Mouse (Mus musculus) MEL (cell line): ENCODE results near the gene Senp3. TPM values are rescaled to one million over a fixed set of nuclear protein-coding genes. Genes with fewer than 3 reads are reported as not detected.

Source experiments
- DNase-seq: peaks from one replicate; pipeline ENCODE4 v3.0.0; 2011; ENCODE audit warnings: low read depth, low spot score
- H3K27ac ChIP-seq: 2 replicates; pipeline ENCODE4 v1.5.1; 2012; ENCODE audit warnings: low read depth, mild to moderate bottlenecking, control low read depth, low read length, moderate library complexity; ENCODE audit not compliant: control insufficient read depth
- H3K27me3 ChIP-seq, 2 experiments: fragments of 150-350 bp in 1 of 2; sonication (generic) in 1 of 2; 2 replicates each; pipeline ENCODE4 v1.6.1; 2012; ENCODE audit warnings: low read length in 2 of 2, mild to moderate bottlenecking in 2 of 2, improper control_type of control experiment in 1 of 2, moderate library complexity in 1 of 2; ENCODE audit not compliant: insufficient read depth in 2 of 2, control insufficient read depth in 1 of 2
- H3K36me3 ChIP-seq, 2 experiments: 2 replicates each; pipeline ENCODE4 v1.6.1; 2012 to 2014; ENCODE audit warnings: low read length in 2 of 2, improper control_type of control experiment in 1 of 2, inconsistent platforms in 1 of 2, mild to moderate bottlenecking in 1 of 2; ENCODE audit not compliant: insufficient read depth in 2 of 2, control insufficient read depth in 1 of 2
- H3K4me1 ChIP-seq, 2 experiments: fragments of 150-350 bp in 1 of 2; sonication (generic) in 1 of 2; 2 replicates each; pipeline ENCODE4 v1.6.1; 2012; ENCODE audit warnings: low read length in 2 of 2, improper control_type of control experiment in 1 of 2, mild to moderate bottlenecking in 1 of 2; ENCODE audit not compliant: insufficient read depth in 2 of 2, control insufficient read depth in 1 of 2
- H3K4me3 ChIP-seq, 2 experiments: fragments of 150-350 bp in 1 of 2; sonication (generic) in 1 of 2; 2 replicates each; pipeline ENCODE4 v1.5.1; 2012; ENCODE audit warnings: low read depth in 2 of 2, low read length in 2 of 2, mild to moderate bottlenecking in 2 of 2, moderate library complexity in 2 of 2, control low read depth in 1 of 2, improper control_type of control experiment in 1 of 2; ENCODE audit not compliant: control insufficient read depth in 1 of 2, insufficient read depth in 1 of 2
- H3K79me2 ChIP-seq: 2 replicates; pipeline ENCODE4 v1.6.1; 2012; ENCODE audit warnings: mild to moderate bottlenecking, low read length, moderate library complexity; ENCODE audit not compliant: control insufficient read depth, poor library complexity, insufficient read depth
- H3K9ac ChIP-seq: 2 replicates; pipeline ENCODE4 v1.6.1; 2012; ENCODE audit warnings: low read depth, mild to moderate bottlenecking, control low read depth, low read length, moderate library complexity; ENCODE audit not compliant: control insufficient read depth, poor library complexity, severe bottlenecking
- H3K9me3 ChIP-seq: fragments of 150-350 bp; sonication (generic); replicated peaks from 2 replicates; pipeline ENCODE4 v1.6.1; 2012; ENCODE audit warnings: mild to moderate bottlenecking, low read length, improper control_type of control experiment, moderate library complexity; ENCODE audit not compliant: insufficient read depth
- CHD1 ChIP-seq: IDR thresholded peaks from 2 replicates; pipeline ENCODE4 v1.6.1; 2012; ENCODE audit warnings: low read depth, mild to moderate bottlenecking, inconsistent platforms, low read length, improper control_type of control experiment
- CTCF ChIP-seq, 3 experiments: IDR thresholded peaks in 2 of 3; conservative IDR thresholded peaks in 1 of 3; 2 replicates each; pipeline ENCODE4 v1.5.1; 2011 to 2012; ENCODE audit warnings: low read length in 3 of 3, low read depth in 2 of 3, mild to moderate bottlenecking in 2 of 3, improper control_type of control experiment in 1 of 3, inconsistent platforms in 1 of 3, mixed read lengths in 1 of 3, moderate library complexity in 1 of 3; ENCODE audit not compliant: control insufficient read depth in 1 of 3, insufficient read depth in 1 of 3, poor library complexity in 1 of 3, severe bottlenecking in 1 of 3
- ELF1 ChIP-seq: IDR thresholded peaks from 2 replicates; pipeline ENCODE4 v1.6.1; 2014; ENCODE audit warnings: low read depth, mild to moderate bottlenecking, inconsistent platforms, low read length, improper control_type of control experiment, moderate library complexity
- EP300 ChIP-seq, 2 experiments: IDR thresholded peaks; 2 replicates each; pipeline ENCODE4 v1.6.1; 2011; ENCODE audit warnings: improper control_type of control experiment in 2 of 2, low read length in 2 of 2, low read depth in 1 of 2, mild to moderate bottlenecking in 1 of 2
- GABPA ChIP-seq: IDR thresholded peaks from 2 replicates; pipeline ENCODE4 v1.6.1; 2012; ENCODE audit warnings: low read depth, mild to moderate bottlenecking, inconsistent platforms, low read length, improper control_type of control experiment, moderate library complexity
- MAX ChIP-seq: IDR thresholded peaks from 2 replicates; pipeline ENCODE4 v1.6.1; 2011; ENCODE audit warnings: low read length, improper control_type of control experiment
- MAZ ChIP-seq: IDR thresholded peaks from 2 replicates; pipeline ENCODE4 v1.6.1; 2012; ENCODE audit warnings: low read depth, mild to moderate bottlenecking, inconsistent platforms, low read length, improper control_type of control experiment
- MYB ChIP-seq: IDR thresholded peaks from 2 replicates; pipeline ENCODE4 v1.6.1; 2011; ENCODE audit warnings: mild to moderate bottlenecking, low read depth, low read length, improper control_type of control experiment
- MYC ChIP-seq: IDR thresholded peaks from 2 replicates; pipeline ENCODE4 v1.6.1; 2011; ENCODE audit warnings: low read depth, mild to moderate bottlenecking, low read length, improper control_type of control experiment, moderate library complexity
- NRF1 ChIP-seq: IDR thresholded peaks from 2 replicates; pipeline ENCODE4 v1.6.1; 2014; ENCODE audit warnings: low read depth, mild to moderate bottlenecking, inconsistent platforms, low read length, improper control_type of control experiment, moderate library complexity; ENCODE audit not compliant: poor library complexity, insufficient read depth, severe bottlenecking
- POLR2A ChIP-seq, 2 experiments: IDR thresholded peaks; 2 replicates each; pipeline ENCODE4 v1.6.1; 2011 to 2012; ENCODE audit warnings: low read length in 2 of 2, mild to moderate bottlenecking in 2 of 2, control low read depth in 1 of 2, improper control_type of control experiment in 1 of 2, low read depth in 1 of 2, moderate library complexity in 1 of 2; ENCODE audit not compliant: control insufficient read depth in 1 of 2, insufficient read depth in 1 of 2, poor library complexity in 1 of 2
- POLR2AphosphoS5 ChIP-seq: IDR thresholded peaks from 2 replicates; pipeline ENCODE4 v1.6.1; 2012; ENCODE audit warnings: low read depth, borderline replicate concordance, mild to moderate bottlenecking, inconsistent platforms, low read length, moderate library complexity, mixed read lengths
- SIN3A ChIP-seq: IDR thresholded peaks from 2 replicates; pipeline ENCODE4 v1.6.1; 2012; ENCODE audit warnings: low read length, improper control_type of control experiment, inconsistent platforms
- TAL1 ChIP-seq: IDR thresholded peaks from 2 replicates; pipeline ENCODE4 v1.6.1; 2012; ENCODE audit warnings: mild to moderate bottlenecking, inconsistent platforms, low read length, moderate library complexity, mixed read lengths
- TCF12 ChIP-seq: IDR thresholded peaks from 2 replicates; pipeline ENCODE4 v1.6.1; 2014; ENCODE audit warnings: low read depth, mild to moderate bottlenecking, inconsistent platforms, low read length, improper control_type of control experiment, moderate library complexity
- USF2 ChIP-seq, 2 experiments: IDR thresholded peaks; 2 replicates each; pipeline ENCODE4 v1.6.1; 2011 to 2012; ENCODE audit warnings: improper control_type of control experiment in 2 of 2, low read length in 2 of 2, borderline replicate concordance in 1 of 2, inconsistent platforms in 1 of 2, low read depth in 1 of 2, mild to moderate bottlenecking in 1 of 2; ENCODE audit not compliant: insufficient read depth in 1 of 2
- polyA plus RNA-seq, 2 experiments: library from polyadenylated mRNA; stranded (reverse) in 1 of 2; unstranded in 1 of 2; fragments of >175 nt in 1 of 2; fragments of >200 nt in 1 of 2; gene quantifications; 2 replicates each; pipeline versions ENCODE4 v1.2.1 to v1.2.4; 2012; ENCODE audit warnings: low replicate concordance in 2 of 2, low read depth in 1 of 2; ENCODE audit not compliant: insufficient read length in 2 of 2, insufficient read depth in 1 of 2, missing spikeins in 1 of 2
- total RNA-seq: library from RNA; depleted of rRNA; stranded (reverse); fragments of 300-350 nt; gene quantifications from 2 replicates; pipeline ENCODE4 v1.2.3, GENCODE M21; 2012

Senp3 gene
- total and polyA plus RNA-seq, 3 experiments = 147 to 890 (median 171) TPM

GRCm38 (mm10) chr11:69711082-69711481, 29.2 kb upstream of the Senp3 start:
- H3K9me3 ChIP-seq = no peaks in the 10 kb centered on the region
- no peak overlapping the region for H3K9ac ChIP-seq
- H3K36me3 ChIP-seq = peaks cover 0 to 3% of the 10 kb centered on the region in 2 experiments; a peak in 1 of 4 replicates
- TF ChIP-seq GABPA (no peak), CTCF (IDR thresholded peaks at IDR 0.05 in 2 of 3, conservative IDR thresholded peaks at IDR 0.05 in 1 of 3; ENCODE audit: control insufficient read depth in 1 of 3, insufficient read depth in 1 of 3, low read depth in 2 of 3, low read length in 3 of 3, poor library complexity in 1 of 3, severe bottlenecking in 1 of 3) (no peak), CHD1 (no peak), USF2 (IDR thresholded peaks at IDR 0.05; ENCODE audit: borderline replicate concordance in 1 of 2, insufficient read depth in 1 of 2, low read depth in 1 of 2, low read length in 2 of 2) (no peak), POLR2A (IDR thresholded peaks at IDR 0.05; ENCODE audit: control insufficient read depth in 1 of 2, insufficient read depth in 1 of 2, low read depth in 1 of 2, low read length in 2 of 2, poor library complexity in 1 of 2) (no peak), NRF1 (no peak), MAZ (no peak), SIN3A (no peak), TCF12 (no peak), EP300 (IDR thresholded peaks at IDR 0.05; ENCODE audit: low read depth in 1 of 2, low read length in 2 of 2) (no peak), POLR2AphosphoS5 (no peak)
- no peak for DNase-seq
- H3K4me3 ChIP-seq = no peak overlapping the region
- H3K4me1 ChIP-seq = peaks cover 0 to 4% of the 10 kb centered on the region in 2 experiments; a peak in 1 of 4 replicates
- H3K27me3 ChIP-seq = no peaks in the 10 kb centered on the region
- no peaks in the 10 kb centered on the region for H3K79me2 ChIP-seq
- no peak overlapping the region for H3K27ac ChIP-seq

- H3K4me1 ChIP-seq = no peaks in the 10 kb centered on the region
- no peak for TF ChIP-seq USF2 (IDR thresholded peaks at IDR 0.05; ENCODE audit: borderline replicate concordance in 1 of 2, insufficient read depth in 1 of 2, low read depth in 1 of 2, low read length in 2 of 2)
- TF ChIP-seq MYB = no peak
- TF ChIP-seq ELF1 = no peak
- TF ChIP-seq TAL1 = no peak
- no peak for TF ChIP-seq MYC
- no peak for TF ChIP-seq MAX
- no peak for TF ChIP-seq NRF1
- no peak for TF ChIP-seq MAZ
- no peaks in the 10 kb centered on the region for H3K79me2 ChIP-seq
- no peak overlapping the region for H3K4me3 ChIP-seq
- no peak overlapping the region for H3K27ac ChIP-seq
- H3K9me3 ChIP-seq = no peaks in the 10 kb centered on the region
- no peak overlapping the region for H3K9ac ChIP-seq
- no peaks in the 10 kb centered on the region for H3K27me3 ChIP-seq
- H3K36me3 ChIP-seq = no peaks in the 10 kb centered on the region
- DNase-seq = no peak
These were observed 28.6 kb upstream of the Senp3 start for GRCm38 (mm10) chr11:69710470-69710869.
